Mouse (Mus musculus): ENCODE data around the gene Akap1. TPM values are rescaled to one million over a fixed set of nuclear protein-coding genes. Genes with fewer than 3 reads are reported as not detected.

Akap1 gene
- polyA plus RNA-seq, 1 experiment = 24.8 TPM

DNA sequence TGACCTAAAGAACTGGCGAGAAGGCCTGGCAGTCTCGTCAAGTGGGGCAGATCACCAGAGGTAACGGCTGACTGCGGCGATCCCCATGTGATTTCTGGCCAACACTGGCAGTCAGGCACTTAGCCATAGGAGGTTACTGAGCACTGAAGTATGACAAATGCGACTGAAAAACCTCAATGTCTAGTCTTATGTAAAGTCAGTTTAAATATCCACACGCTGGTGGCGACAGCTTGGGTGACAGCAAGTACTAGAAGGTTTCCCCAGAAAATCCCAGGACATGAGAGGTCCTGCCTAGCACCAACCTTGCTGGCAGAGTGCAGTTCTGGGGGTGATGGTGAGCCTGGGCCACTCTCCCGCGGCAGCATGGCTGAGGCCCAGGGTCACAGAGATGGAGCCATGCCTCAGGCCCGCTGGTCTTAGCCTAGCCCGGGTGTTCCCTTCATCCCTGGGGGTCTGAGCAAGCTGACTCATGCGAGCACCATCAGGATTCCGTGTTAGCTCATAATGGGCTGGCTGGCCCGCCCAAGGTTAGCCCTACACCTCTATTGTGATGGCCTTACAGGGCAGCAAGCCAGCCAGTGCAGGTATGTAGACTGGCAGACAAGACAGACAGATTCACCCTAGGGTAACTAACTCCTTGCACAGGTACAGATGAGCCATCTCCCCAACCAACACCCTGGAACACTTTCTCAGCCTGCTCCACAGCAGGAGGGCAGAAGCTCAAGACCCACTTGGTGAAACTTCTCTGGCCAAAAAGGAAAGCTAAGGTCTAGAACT lies 13.1 kb downstream of the Akap1 start:
- no peaks in the 10 kb centered on the region for H3K27me3 ChIP-seq (ENCODE audit: control insufficient read depth, insufficient read depth, insufficient read length)
- no peak overlapping the region for H3K4me3 ChIP-seq (ENCODE audit: insufficient read depth, poor library complexity, severe bottlenecking)
- TF ChIP-seq FOSL1 (IDR thresholded peaks at IDR 0.05; ENCODE audit: insufficient read depth, low read length, poor library complexity, severe bottlenecking) (no peak), CEBPB (IDR thresholded peaks at IDR 0.05; ENCODE audit: low read depth) (no peak), CTCF (IDR thresholded peaks at IDR 0.05; ENCODE audit: control insufficient read depth, insufficient read depth, insufficient read length) (no peak), MAX (IDR thresholded peaks at IDR 0.05) (no peak), MYOD1 (IDR thresholded peaks at IDR 0.05; ENCODE audit: control insufficient read depth, insufficient read length, low read depth) (no peak), MYOG (IDR thresholded peaks at IDR 0.05; ENCODE audit: control insufficient read depth, extremely low read depth, insufficient read length) (no peak), USF1 (IDR thresholded peaks at IDR 0.05; ENCODE audit: low read depth) (no peak)
- no peaks in the 10 kb centered on the region for H3K36me3 ChIP-seq (ENCODE audit: control insufficient read depth, insufficient read depth)
- peaks cover 99% of the 10 kb centered on the region for H3K79me2 ChIP-seq (ENCODE audit: control insufficient read depth, insufficient read depth)
- H3ac ChIP-seq (ENCODE audit: control insufficient read depth, insufficient read length, low read depth) = no peak overlapping the region
- H3K79me3 ChIP-seq (ENCODE audit: low read depth) = peaks cover 71% of the 10 kb centered on the region

DNA sequence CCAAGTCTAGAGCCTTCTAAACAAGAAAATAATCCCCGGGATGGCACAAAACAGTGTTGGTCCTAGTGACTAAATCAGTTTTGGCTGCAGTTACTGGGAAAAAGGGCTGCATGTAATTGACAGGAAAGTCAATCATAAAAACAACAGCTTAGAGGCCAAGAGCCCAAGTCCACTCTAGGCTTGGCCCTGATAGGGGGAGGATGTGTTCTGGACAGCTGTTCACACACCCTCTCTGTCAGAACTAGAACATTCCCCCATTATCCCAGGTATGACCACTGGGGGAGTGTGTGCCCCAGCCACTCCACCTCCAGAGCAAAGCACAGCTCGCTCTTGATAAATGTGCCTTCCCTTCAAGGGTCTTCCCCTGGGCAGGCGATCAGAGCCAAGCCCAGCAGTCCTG lies 14.7 kb downstream of the Akap1 start:
- Histone ChIP-seq H3K27me3 (ENCODE audit: control insufficient read depth, insufficient read depth, insufficient read length) (no peaks in the 10 kb centered on the region), H3K79me2 (ENCODE audit: control insufficient read depth, insufficient read depth) (peaks cover 99% of the 10 kb centered on the region), H3K36me3 (ENCODE audit: control insufficient read depth, insufficient read depth) (peaks cover 9% of the 10 kb centered on the region), H3K4me3 (ENCODE audit: insufficient read depth, poor library complexity, severe bottlenecking) (no peak overlapping the region), H3ac (ENCODE audit: control insufficient read depth, insufficient read length, low read depth) (no peak overlapping the region), H3K79me3 (ENCODE audit: low read depth) (peaks cover 59% of the 10 kb centered on the region)
- TF ChIP-seq CEBPB (IDR thresholded peaks at IDR 0.05; ENCODE audit: low read depth) (no peak), MYOG (IDR thresholded peaks at IDR 0.05; ENCODE audit: control insufficient read depth, extremely low read depth, insufficient read length) (no peak), FOSL1 (IDR thresholded peaks at IDR 0.05; ENCODE audit: insufficient read depth, low read length, poor library complexity, severe bottlenecking) (no peak), MAX (IDR thresholded peaks at IDR 0.05) (no peak), USF1 (IDR thresholded peaks at IDR 0.05; ENCODE audit: low read depth) (no peak), CTCF (IDR thresholded peaks at IDR 0.05; ENCODE audit: control insufficient read depth, insufficient read depth, insufficient read length) (no peak), MYOD1 (IDR thresholded peaks at IDR 0.05; ENCODE audit: control insufficient read depth, insufficient read length, low read depth) (no peak)

GRCm38 (mm10) chr11:88849284-88849683 lies 15.1 kb downstream of the Akap1 start:
- Histone ChIP-seq H3ac (ENCODE audit: control insufficient read depth, insufficient read length, low read depth) (no peak overlapping the region), H3K36me3 (ENCODE audit: control insufficient read depth, insufficient read depth) (peaks cover 14% of the 10 kb centered on the region), H3K27me3 (ENCODE audit: control insufficient read depth, insufficient read depth, insufficient read length) (no peaks in the 10 kb centered on the region), H3K4me3 (ENCODE audit: insufficient read depth, poor library complexity, severe bottlenecking) (no peak overlapping the region), H3K79me2 (ENCODE audit: control insufficient read depth, insufficient read depth) (peaks cover 98% of the 10 kb centered on the region), H3K79me3 (ENCODE audit: low read depth) (peaks cover 56% of the 10 kb centered on the region)
- TF ChIP-seq MAX (IDR thresholded peaks at IDR 0.05) = no peak
- TF ChIP-seq CEBPB (IDR thresholded peaks at IDR 0.05; ENCODE audit: low read depth) = no peak
- no peak for TF ChIP-seq USF1 (IDR thresholded peaks at IDR 0.05; ENCODE audit: low read depth)
- no peak for TF ChIP-seq MYOG (IDR thresholded peaks at IDR 0.05; ENCODE audit: control insufficient read depth, extremely low read depth, insufficient read length)
- TF ChIP-seq MYOD1 (IDR thresholded peaks at IDR 0.05; ENCODE audit: control insufficient read depth, insufficient read length, low read depth) = no peak
- TF ChIP-seq FOSL1 (IDR thresholded peaks at IDR 0.05; ENCODE audit: insufficient read depth, low read length, poor library complexity, severe bottlenecking) = no peak
- TF ChIP-seq CTCF (IDR thresholded peaks at IDR 0.05; ENCODE audit: control insufficient read depth, insufficient read depth, insufficient read length) = no peak

GRCm38 (mm10) chr11:88848590-88848989 lies 15.8 kb downstream of the Akap1 start:
- H3K79me3 ChIP-seq (ENCODE audit: low read depth) = peaks cover 51% of the 10 kb centered on the region
- TF ChIP-seq CTCF (IDR thresholded peaks at IDR 0.05; ENCODE audit: control insufficient read depth, insufficient read depth, insufficient read length) (peak; percentile 50), MYOG (IDR thresholded peaks at IDR 0.05; ENCODE audit: control insufficient read depth, extremely low read depth, insufficient read length) (no peak)
- peaks cover 21% of the 10 kb centered on the region for H3K36me3 ChIP-seq (ENCODE audit: control insufficient read depth, insufficient read depth)
- no peak overlapping the region for H3ac ChIP-seq (ENCODE audit: control insufficient read depth, insufficient read length, low read depth)
- H3K4me3 ChIP-seq (ENCODE audit: insufficient read depth, poor library complexity, severe bottlenecking) = no peak overlapping the region
- H3K79me2 ChIP-seq (ENCODE audit: control insufficient read depth, insufficient read depth) = peaks cover 98% of the 10 kb centered on the region
- H3K27me3 ChIP-seq (ENCODE audit: control insufficient read depth, insufficient read depth, insufficient read length) = no peaks in the 10 kb centered on the region

DNA sequence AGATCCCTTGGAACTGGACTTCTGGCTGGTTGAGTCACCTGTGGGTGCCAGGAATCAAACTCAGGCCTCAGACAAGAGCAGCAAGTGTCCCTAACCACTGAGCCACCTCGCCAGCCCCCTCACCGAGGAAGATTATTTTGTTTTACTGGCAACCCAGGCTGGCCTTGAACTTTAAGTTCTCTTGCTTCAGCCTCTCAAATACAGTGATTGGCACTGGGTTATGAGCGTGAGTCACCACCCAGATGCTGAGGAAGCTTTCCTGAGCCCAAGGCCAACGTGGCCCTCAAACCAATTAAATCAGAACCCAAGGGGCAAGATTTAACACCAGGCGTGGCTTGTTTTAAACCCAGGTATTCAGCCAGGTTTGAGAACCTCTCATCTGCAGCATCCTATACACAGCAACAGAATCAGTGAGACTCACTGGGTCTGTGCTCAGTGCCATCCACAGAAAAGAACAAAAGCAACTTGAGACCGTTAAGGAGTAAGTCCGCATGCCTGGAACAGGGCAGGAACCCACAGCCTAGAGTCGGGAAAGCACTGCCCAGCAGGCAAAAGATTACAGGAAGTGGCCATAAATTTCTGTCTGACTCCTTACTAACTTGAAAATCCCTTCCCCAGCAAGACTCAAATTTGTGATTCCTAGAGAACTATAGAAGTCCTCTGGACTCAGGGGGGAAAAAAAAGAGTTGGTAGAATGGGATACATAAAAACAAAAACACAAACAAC lies 16.9 kb downstream of the Akap1 start:
- H3K36me3 ChIP-seq (ENCODE audit: control insufficient read depth, insufficient read depth) = peaks cover 27% of the 10 kb centered on the region
- H3K4me3 ChIP-seq (ENCODE audit: insufficient read depth, poor library complexity, severe bottlenecking) = no peak overlapping the region
- peaks cover 42% of the 10 kb centered on the region for H3K79me3 ChIP-seq (ENCODE audit: low read depth)
- H3K27me3 ChIP-seq (ENCODE audit: control insufficient read depth, insufficient read depth, insufficient read length) = no peaks in the 10 kb centered on the region
- no peak overlapping the region for H3ac ChIP-seq (ENCODE audit: control insufficient read depth, insufficient read length, low read depth)
- H3K79me2 ChIP-seq (ENCODE audit: control insufficient read depth, insufficient read depth) = peaks cover 94% of the 10 kb centered on the region
- TF ChIP-seq MYOG (IDR thresholded peaks at IDR 0.05; ENCODE audit: control insufficient read depth, extremely low read depth, insufficient read length) (no peak), CEBPB (IDR thresholded peaks at IDR 0.05; ENCODE audit: low read depth) (no peak), MYOD1 (IDR thresholded peaks at IDR 0.05; ENCODE audit: control insufficient read depth, insufficient read length, low read depth) (no peak), MAX (IDR thresholded peaks at IDR 0.05) (no peak)
